Mouse (Mus musculus) lung, adult 2 months (tissue): ENCODE results near the gene Gm49392. TPM values are rescaled to one million over a fixed set of nuclear protein-coding genes. Genes with fewer than 3 reads are reported as not detected.

Source experiments
- DNase-seq: peaks from one replicate; pipeline ENCODE4 v3.0.0; 2022
- H3K4me1 ChIP-seq: fragments of 200-500 bp; 2 replicates; pipeline ENCODE4 v1.6.1; 2011; ENCODE audit warnings: low read length; ENCODE audit not compliant: control insufficient read depth, insufficient read depth
- H3K4me3 ChIP-seq: fragments of 200-500 bp; replicated peaks from 2 replicates; pipeline ENCODE3; 2011; ENCODE audit warnings: low read depth, mild to moderate bottlenecking, control low read depth, low read length; ENCODE audit errors: extremely low read depth
- CTCF ChIP-seq: fragments of 200-500 bp; IDR thresholded peaks from 2 replicates; pipeline ENCODE4 v1.5.1; 2011; ENCODE audit warnings: mild to moderate bottlenecking, low read length, control low read depth; ENCODE audit not compliant: insufficient read depth
- POLR2A ChIP-seq: fragments of 200-500 bp; IDR thresholded peaks from 2 replicates; pipeline ENCODE4 v1.6.1; 2011; ENCODE audit warnings: low read depth, mild to moderate bottlenecking, control low read depth, low read length, borderline replicate concordance; ENCODE audit errors: extremely low read depth
- WGBS: fragments of 180-500 bp; shearing (Covaris S2); methylation state at CpG from one replicate; pipeline ENCODE4 v1.1.7; 2018; 5-methylcytosine and 5-hydroxymethylcytosine counted together
- polyA plus RNA-seq: library from polyadenylated mRNA; depleted of rRNA; stranded (reverse); fragments of >200 nt; gene quantifications from 2 replicates; pipeline ENCODE4 v1.2.3, GENCODE M21; 2012

Gene Gm49392
- polyA plus RNA-seq, 1 experiment = 0.84 TPM

DNA sequence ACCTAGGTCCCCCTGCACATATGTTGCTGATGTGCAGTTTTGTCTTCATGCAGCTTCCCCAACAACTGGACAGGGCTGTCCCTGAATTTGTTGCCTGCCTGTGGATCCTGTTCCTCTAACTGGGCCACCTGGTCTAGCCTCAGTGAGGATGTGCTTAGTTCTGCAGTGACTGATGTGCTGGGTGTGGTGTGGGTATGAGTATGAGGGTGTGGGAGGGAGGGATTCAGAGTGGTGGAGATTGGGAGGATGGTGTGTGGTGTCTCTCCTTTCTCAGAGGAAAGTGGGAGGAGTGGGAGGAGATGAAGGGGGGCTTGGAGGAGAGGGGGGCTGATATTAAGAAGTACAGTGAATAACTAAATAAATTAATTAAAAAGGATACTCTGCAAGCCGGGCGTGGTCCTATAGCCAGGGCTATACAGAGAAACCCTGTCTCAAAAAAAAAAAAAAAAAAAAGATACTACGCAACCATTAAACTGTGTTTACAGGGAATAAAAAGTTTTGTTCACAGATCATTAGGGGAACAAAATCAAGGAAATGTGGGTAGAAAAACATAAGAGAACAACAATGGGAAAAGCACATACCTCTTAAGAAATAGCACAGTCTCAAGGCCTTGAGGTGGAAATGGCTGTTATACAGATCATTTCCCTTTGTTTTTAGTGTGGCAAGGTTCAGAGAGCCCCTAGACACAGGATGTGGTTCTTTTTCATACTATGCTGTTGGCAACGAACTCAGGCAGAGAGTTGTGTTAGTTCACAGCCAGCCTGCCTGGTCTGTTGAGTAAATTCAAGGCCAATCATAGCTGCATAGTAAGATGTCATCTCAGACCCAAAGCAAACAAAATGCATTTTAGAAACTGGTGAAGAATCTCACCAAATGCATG, 48.2 kb downstream of the Gm49392 start:
- WGBS = 45% methylated on average over 4 of the region's 4 CpGs
- TF ChIP-seq CTCF = no peak
- no peak for TF ChIP-seq POLR2A
- DNase-seq = no peak
- H3K4me3 ChIP-seq = no peak overlapping the region
- H3K4me1 ChIP-seq = no peaks in the 10 kb centered on the region

DNA sequence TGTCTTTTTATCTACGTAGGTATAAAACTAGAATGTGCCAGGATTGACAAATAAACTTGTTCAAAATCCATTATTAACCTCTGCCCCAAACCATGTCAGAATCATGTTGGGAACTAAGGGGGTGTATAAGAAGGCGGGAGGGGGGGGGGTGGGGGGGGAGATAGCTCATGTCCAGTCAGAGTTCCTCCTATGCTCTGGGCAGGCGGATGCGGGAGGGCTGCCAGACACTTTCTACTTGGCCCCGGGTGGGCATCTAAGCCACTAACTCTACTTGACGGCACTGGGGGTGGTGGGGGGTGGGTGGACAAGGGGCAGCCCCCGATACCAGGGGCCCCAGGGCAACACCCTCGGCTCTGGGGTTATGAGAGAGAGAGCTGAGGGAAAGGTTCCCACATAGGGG, 53.5 kb downstream of the Gm49392 start:
- TF ChIP-seq POLR2A (no peak), CTCF (no peak)
- Histone ChIP-seq H3K4me1 (no peaks in the 10 kb centered on the region), H3K4me3 (no peak overlapping the region)
- 85% methylated on average over 8 of the region's 8 CpGs for WGBS
- DNase-seq = no peak

DNA sequence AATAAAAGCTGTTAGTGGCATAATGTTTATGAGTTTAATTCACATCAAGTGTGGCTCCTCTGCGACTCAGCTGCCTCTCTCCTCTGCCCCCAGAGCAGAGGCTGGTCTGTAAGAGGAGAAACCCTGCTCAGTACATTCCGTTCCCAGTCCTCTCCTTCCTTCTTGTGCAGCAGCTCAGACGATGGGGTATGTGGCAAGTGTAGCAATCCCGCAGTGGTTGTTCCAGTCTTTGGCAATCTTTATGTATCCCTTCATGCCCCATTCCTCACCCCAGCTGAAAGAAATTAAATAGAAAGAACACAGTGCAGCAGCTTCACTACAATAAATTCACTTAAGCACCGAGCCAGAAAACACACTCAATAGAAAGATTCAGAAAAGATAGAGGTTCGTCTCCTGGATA, 54.0 kb downstream of the Gm49392 start:
- DNase-seq = no peak
- Histone ChIP-seq H3K4me3 (no peak overlapping the region), H3K4me1 (no peaks in the 10 kb centered on the region)
- TF ChIP-seq CTCF (no peak), POLR2A (no peak)
- WGBS = 70% methylated on average over 6 of the region's 6 CpGs

DNA sequence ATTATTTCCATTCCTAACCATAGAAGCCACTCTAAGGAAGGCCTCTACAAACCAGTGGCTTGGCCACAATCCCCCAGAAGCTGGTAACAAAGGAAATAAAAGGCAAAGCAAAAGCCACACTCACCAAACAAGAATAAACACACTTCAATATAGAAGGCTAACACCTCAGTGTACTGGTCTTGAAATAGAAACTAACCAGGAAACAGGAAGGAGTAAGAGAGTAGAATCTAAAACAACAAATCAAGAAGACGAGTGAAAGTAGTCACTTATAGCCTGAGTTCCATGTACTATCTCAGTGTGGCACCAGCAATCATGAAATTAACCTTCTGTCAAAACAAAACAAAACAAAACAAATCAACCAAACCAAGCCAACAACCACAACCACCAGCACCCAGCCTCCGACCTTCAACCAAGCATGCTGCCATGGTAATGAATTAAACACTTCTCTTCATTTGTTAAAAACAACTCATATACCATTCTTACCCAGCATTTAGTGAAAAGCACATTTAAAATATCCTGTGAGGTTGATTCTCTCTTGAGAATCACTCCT, 57.3 kb downstream of the Gm49392 start:
- no peak for TF ChIP-seq POLR2A
- TF ChIP-seq CTCF = no peak
- Histone ChIP-seq H3K4me1 (no peaks in the 10 kb centered on the region), H3K4me3 (no peak overlapping the region)
- no peak for DNase-seq
- WGBS = 56% methylated on average over 2 of the region's 2 CpGs

DNA sequence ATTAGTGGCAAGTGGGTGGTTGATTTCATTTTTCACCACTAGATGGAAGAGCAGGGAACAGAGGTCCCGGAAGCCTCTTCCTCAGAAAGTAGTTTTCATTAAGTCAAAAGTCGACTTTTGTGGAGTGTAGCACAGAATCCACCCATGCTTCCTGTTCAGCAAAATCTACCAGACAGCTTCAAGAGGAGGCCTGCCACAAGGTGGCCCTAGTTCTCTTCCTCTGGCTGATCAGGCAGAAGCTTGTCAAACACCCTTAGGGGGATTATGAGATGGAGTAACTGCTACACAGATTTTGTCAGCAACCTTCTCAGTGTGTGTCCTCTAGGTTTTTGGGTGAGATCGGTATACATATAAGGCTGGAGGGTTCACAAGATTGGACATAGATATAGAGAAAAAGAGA, 70.6 kb downstream of the Gm49392 start:
- Histone ChIP-seq H3K4me3 (no peak overlapping the region), H3K4me1 (no peaks in the 10 kb centered on the region)
- WGBS = 47% methylated on average over 3 of the region's 3 CpGs
- TF ChIP-seq CTCF (peak; percentile 70), POLR2A (no peak)
- no peak for DNase-seq

DNA sequence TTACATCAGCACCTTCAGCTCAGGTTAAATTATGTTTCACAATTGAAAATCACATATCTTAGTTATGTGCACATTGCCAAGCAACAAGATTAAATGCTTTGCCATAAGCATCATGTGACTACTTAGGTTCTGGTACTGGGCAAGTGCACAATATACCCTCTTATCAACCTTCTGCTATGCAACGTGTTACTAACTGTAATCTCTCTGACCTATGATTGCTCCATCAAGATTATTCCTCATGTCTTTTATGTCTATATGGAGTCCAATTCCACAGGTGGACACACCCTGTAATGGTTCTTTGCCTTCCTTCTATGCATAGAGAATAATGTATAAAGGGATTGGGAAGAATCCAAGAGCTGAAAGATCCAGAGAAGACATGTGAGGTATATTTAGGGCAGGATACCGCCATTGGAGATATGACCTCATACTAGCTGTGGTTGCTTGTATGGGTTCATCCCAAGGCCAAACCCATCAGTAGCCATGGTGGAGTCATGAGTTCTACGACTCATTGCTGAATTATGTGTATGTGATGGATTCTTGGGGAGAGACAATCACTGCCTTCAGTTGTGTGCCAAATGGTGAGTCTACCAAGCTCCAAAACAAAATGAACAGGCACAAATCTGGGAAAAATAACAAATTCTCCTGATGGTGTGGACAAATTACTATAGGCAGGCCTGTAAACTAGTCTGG, 76.1 kb downstream of the Gm49392 start:
- TF ChIP-seq CTCF = no peak
- TF ChIP-seq POLR2A = no peak
- WGBS = 61% methylated on average over 3 of the region's 3 CpGs
- Histone ChIP-seq H3K4me3 (no peak overlapping the region), H3K4me1 (no peaks in the 10 kb centered on the region)
- no peak for DNase-seq

DNA sequence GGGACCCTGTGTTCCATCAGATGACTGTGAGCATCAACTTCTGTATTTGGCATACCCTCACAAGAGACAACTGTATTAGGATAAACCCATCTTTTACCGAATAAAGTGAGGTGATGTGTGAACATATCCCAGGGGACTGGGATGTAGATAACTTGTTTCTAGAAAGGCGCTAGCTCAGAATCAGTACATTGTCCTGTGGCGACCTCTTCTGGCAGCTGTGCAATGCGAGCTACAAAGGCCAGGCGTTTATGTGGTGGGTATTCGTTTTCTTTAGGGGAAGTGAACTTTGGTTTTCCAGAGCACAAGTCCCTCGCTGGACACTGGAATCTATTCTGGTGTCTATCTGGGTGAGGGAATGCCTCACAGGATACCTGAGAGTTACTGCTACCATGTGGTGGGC, 77.2 kb downstream of the Gm49392 start:
- Histone ChIP-seq H3K4me1 (no peaks in the 10 kb centered on the region; the same call in 1 of the 2 replicates), H3K4me3 (no peak overlapping the region)
- peak; percentile 31 for DNase-seq
- TF ChIP-seq POLR2A = no peak
- TF ChIP-seq CTCF = peak; percentile 79
- 7% methylated on average over 7 of the region's 7 CpGs for WGBS

DNA sequence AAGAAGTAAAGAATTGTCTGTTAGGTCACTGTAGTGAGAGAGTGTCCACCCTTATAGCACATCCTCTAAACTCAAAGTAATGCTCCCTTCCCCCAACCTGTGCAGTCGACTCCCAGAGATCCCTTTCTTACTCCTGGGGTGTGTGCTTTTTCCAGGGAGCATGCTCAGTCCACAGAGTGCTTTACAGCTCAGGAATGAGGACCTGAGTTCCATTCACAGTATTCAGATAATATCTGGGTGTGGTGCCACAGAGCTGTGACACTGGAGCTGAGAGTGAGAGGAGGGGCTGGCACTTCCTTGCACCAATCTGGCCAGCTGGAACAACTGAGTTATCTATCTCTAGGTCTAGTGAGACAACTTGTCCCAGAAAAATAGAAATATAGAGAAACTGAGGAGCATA, 83.0 kb downstream of the Gm49392 start:
- 19% methylated on average over 1 of the region's 1 CpGs for WGBS
- DNase-seq = no peak
- TF ChIP-seq POLR2A = no peak
- TF ChIP-seq CTCF = no peak
- Histone ChIP-seq H3K4me3 (no peak overlapping the region), H3K4me1 (peaks cover 5% of the 10 kb centered on the region)

DNA sequence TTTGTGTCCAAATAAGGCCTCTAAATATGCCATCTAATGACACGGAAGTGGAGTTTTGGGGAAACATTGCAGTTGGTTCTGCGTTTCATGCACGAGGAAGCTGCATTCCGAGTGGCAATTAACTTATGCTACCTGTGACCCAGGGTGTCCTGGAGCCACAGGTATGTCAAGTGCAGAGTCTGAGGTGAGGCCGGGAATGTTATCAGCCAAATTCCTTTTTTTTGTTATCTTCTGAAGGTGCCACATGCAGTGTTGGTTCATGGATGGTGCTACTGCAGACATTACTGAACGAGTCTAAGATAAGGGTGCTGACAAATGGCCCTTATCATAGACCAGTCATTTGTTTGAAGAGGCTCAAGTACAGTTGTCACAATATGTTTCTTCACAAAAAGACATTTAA, 83.9 kb downstream of the Gm49392 start:
- Histone ChIP-seq H3K4me3 (no peak overlapping the region), H3K4me1 (peaks cover 7% of the 10 kb centered on the region)
- 67% methylated on average over 6 of the region's 6 CpGs for WGBS
- TF ChIP-seq CTCF = no peak
- no peak for DNase-seq

DNA sequence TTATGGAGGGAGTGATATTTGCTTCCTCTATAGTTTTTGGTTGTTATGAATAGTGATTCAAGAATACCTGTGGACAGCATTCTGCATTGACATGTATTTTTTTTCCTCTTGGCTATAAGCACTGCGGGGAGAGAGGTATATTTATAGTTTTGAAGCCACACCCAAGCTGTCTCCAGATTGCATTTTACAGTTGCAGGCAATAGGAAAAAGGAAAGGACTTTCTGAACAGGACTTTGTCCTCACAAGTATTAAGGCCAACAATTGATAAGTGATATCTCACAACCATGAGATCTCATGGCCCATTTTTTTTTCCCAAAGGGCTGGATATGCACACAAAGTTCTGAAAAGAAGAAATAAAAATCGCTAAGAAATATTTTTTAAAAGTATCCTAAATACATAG, 87.0 kb downstream of the Gm49392 start:
- no peak overlapping the region for H3K4me3 ChIP-seq
- peaks cover 7% of the 10 kb centered on the region for H3K4me1 ChIP-seq
- DNase-seq = no peak
- TF ChIP-seq CTCF (no peak), POLR2A (no peak)
- 59% methylated on average over 2 of the region's 2 CpGs for WGBS
